Mouse (Mus musculus): ENCODE results near the gene Cenpp. TPM values are rescaled to one million over a fixed set of nuclear protein-coding genes. Genes with fewer than 3 reads are reported as not detected.
A peak's percentile ranks its signal among the peaks of the same experiment; 100 is the strongest.

The Cenpp gene
- polyA plus RNA-seq, 1 experiment from 2014 or later: 10.6 TPM

GRCm38 (mm10) chr13:49430529-49430928 is 222.1 kb downstream of the Cenpp start:
- 90% methylated on average over 4 of the region's 4 CpGs for WGBS
- no peak for ATAC-seq

GRCm38 (mm10) chr13:49428042-49428675 is 224.4 kb downstream of the Cenpp start:
- Histone ChIP-seq H3K4me3 (replicated peaks; ENCODE audit: low read length) (no peak overlapping the region), H3K27me3 (replicated peaks; ENCODE audit: control insufficient read depth, insufficient read depth, low read length) (no peaks in the 10 kb centered on the region), H3K9me3 (ENCODE audit: control insufficient read depth, low read length) (no peaks in the 10 kb centered on the region), H3K27ac (ENCODE audit: low read length) (no peak overlapping the region), H3K36me3 (ENCODE audit: control insufficient read depth, insufficient read depth) (peaks cover 2% of the 10 kb centered on the region), H3K4me1 (replicated peaks; ENCODE audit: control insufficient read depth, insufficient read depth, low read length) (peaks cover 7% of the 10 kb centered on the region), H3K4me2 (ENCODE audit: low read length) (no peak overlapping the region), H3K9ac (replicated peaks; ENCODE audit: low read depth, low read length) (no peak overlapping the region)
- no peak for ATAC-seq
- 91% methylated on average over 1 of the region's 1 CpGs for WGBS

More at GRCm38 (mm10) chr13:49430529-49430928, 222.1 kb downstream of the Cenpp start:
- Histone ChIP-seq H3K36me3 (ENCODE audit: control insufficient read depth, insufficient read depth) (peaks cover 10% of the 10 kb centered on the region), H3K9ac (replicated peaks; ENCODE audit: low read depth, low read length) (no peak overlapping the region), H3K4me3 (replicated peaks; ENCODE audit: low read length) (no peak overlapping the region), H3K9me3 (ENCODE audit: control insufficient read depth, low read length) (no peaks in the 10 kb centered on the region), H3K4me2 (ENCODE audit: low read length) (no peak overlapping the region), H3K27ac (ENCODE audit: low read length) (no peak overlapping the region), H3K27me3 (replicated peaks; ENCODE audit: control insufficient read depth, insufficient read depth, low read length) (no peaks in the 10 kb centered on the region), H3K4me1 (replicated peaks; ENCODE audit: control insufficient read depth, insufficient read depth, low read length) (0 out of 2 replicates have a peak, but pooled peaks cover 3% of the 10 kb centered on the region)

GRCm38 (mm10) chr13:49426736-49427135 is 225.8 kb downstream of the Cenpp start:
- H3K36me3 ChIP-seq (ENCODE audit: control insufficient read depth, insufficient read depth): no peaks in the 10 kb centered on the region
- no peaks in the 10 kb centered on the region for H3K9me3 ChIP-seq (ENCODE audit: control insufficient read depth, low read length)
- H3K27ac ChIP-seq (ENCODE audit: low read length): no peak overlapping the region
- no peaks in the 10 kb centered on the region for H3K27me3 ChIP-seq (replicated peaks; ENCODE audit: control insufficient read depth, insufficient read depth, low read length)
- no peak overlapping the region for H3K4me3 ChIP-seq (replicated peaks; ENCODE audit: low read length)
- H3K4me1 ChIP-seq (replicated peaks; ENCODE audit: control insufficient read depth, insufficient read depth, low read length): peaks cover 21% of the 10 kb centered on the region
- no peak overlapping the region for H3K9ac ChIP-seq (replicated peaks; ENCODE audit: low read depth, low read length)
- ATAC-seq: no peak
- no peak overlapping the region for H3K4me2 ChIP-seq (ENCODE audit: low read length)
- 95% methylated on average over 3 of the region's 3 CpGs for WGBS

- Histone ChIP-seq H3K27ac (ENCODE audit: low read length) (no peak overlapping the region), H3K4me3 (replicated peaks; ENCODE audit: low read length) (peak overlapping the region; percentile 88), H3K36me3 (ENCODE audit: control insufficient read depth, insufficient read depth) (no peaks in the 10 kb centered on the region), H3K27me3 (replicated peaks; ENCODE audit: control insufficient read depth, insufficient read depth, low read length) (no peaks in the 10 kb centered on the region), H3K4me2 (ENCODE audit: low read length) (peak overlapping the region; percentile 98), H3K9me3 (ENCODE audit: control insufficient read depth, low read length) (no peaks in the 10 kb centered on the region), H3K9ac (replicated peaks; ENCODE audit: low read depth, low read length) (peak overlapping the region; percentile 80), H3K4me1 (replicated peaks; ENCODE audit: control insufficient read depth, insufficient read depth, low read length) (peaks cover 29% of the 10 kb centered on the region)
- no peak for ATAC-seq
- WGBS: 33% methylated on average over 4 of the region's 4 CpGs
These were observed 230.6 kb downstream of the Cenpp start for GRCm38 (mm10) chr13:49421959-49422358.

DNA sequence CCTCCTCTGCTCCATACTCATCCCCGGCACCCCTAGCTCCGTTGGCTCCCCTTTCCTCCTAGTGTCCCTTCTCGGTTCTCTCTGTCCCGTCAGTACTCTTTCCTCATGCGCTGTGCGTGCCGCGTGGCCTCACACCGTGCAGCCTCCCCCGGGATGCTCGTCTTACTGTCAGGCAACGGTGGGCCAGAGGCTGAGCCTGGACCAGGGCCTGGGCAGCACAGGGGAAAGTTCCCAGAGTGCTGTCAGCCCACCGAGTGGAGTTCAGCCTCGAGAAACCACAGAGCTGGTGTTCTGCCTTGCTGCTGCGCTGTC is 231.0 kb downstream of the Cenpp start:
- peaks cover 29% of the 10 kb centered on the region for H3K4me1 ChIP-seq (replicated peaks; ENCODE audit: control insufficient read depth, insufficient read depth, low read length)
- H3K9ac ChIP-seq (replicated peaks; ENCODE audit: low read depth, low read length): peak overlapping the region; percentile 80
- H3K9me3 ChIP-seq (ENCODE audit: control insufficient read depth, low read length): no peaks in the 10 kb centered on the region
- no peaks in the 10 kb centered on the region for H3K27me3 ChIP-seq (replicated peaks; ENCODE audit: control insufficient read depth, insufficient read depth, low read length)
- H3K4me3 ChIP-seq (replicated peaks; ENCODE audit: low read length): peak overlapping the region; percentile 88
- ATAC-seq: no peak
- H3K4me2 ChIP-seq (ENCODE audit: low read length): peak overlapping the region; percentile 98
- H3K36me3 ChIP-seq (ENCODE audit: control insufficient read depth, insufficient read depth): no peaks in the 10 kb centered on the region
- under 1% methylated on average over 15 of the region's 15 CpGs for WGBS
- H3K27ac ChIP-seq (ENCODE audit: low read length): peak overlapping the region; percentile 75

GRCm38 (mm10) chr13:49420754-49421605 is 231.6 kb downstream of the Cenpp start, which contains the start of gene Ippk:
TSS of gene Ippk (plus strand) at chr13:49421249.
- peak within 1 kb of the TSS; percentile 79 for H3K27ac ChIP-seq (ENCODE audit: low read length)
- H3K27me3 ChIP-seq (replicated peaks; ENCODE audit: control insufficient read depth, insufficient read depth, low read length): no peaks in the 10 kb centered on the region
- no peaks in the 10 kb centered on the region for H3K36me3 ChIP-seq (ENCODE audit: control insufficient read depth, insufficient read depth)
- H3K4me2 ChIP-seq (ENCODE audit: low read length): peak within 1 kb of the TSS; percentile 98
- peaks cover 29% of the 10 kb centered on the region for H3K4me1 ChIP-seq (replicated peaks; ENCODE audit: control insufficient read depth, insufficient read depth, low read length)
- H3K9me3 ChIP-seq (ENCODE audit: control insufficient read depth, low read length): no peaks in the 10 kb centered on the region
- H3K4me3 ChIP-seq (replicated peaks; ENCODE audit: low read length): peak within 1 kb of the TSS; percentile 88
- H3K9ac ChIP-seq (replicated peaks; ENCODE audit: low read depth, low read length): peak within 1 kb of the TSS; percentile 83
- WGBS: under 1% methylated on average over 65 of the region's 69 CpGs
- peak; percentile 99 for ATAC-seq

Other genes starting within 250 kb of the Cenpp start
- 16.9 and 17.3 TPM in 2 replicates for gene Ippk, start 231.5 kb downstream of the Cenpp start, polyA plus RNA-seq (2015; fragmentation: Nextera tagmentation; extraction: Ambion mirVana)
- gene Tes3-ps, start 159.5 kb downstream of the Cenpp start, polyA plus RNA-seq (2015; fragmentation: Nextera tagmentation; extraction: Ambion mirVana): 0.58 and 0.61 TPM in 2 replicates
- 1.5 and 1.6 TPM in 2 replicates for gene Ecm2, start 148.0 kb downstream of the Cenpp start, polyA plus RNA-seq (2015; fragmentation: Nextera tagmentation; extraction: Ambion mirVana)
- gene Aspn, start 108.3 kb downstream of the Cenpp start, polyA plus RNA-seq (2015; fragmentation: Nextera tagmentation; extraction: Ambion mirVana): 0.63 and 3.6 TPM in 2 replicates
- 0.80 and 1.4 TPM in 2 replicates for gene Omd, start 70.3 kb downstream of the Cenpp start, polyA plus RNA-seq (2015; fragmentation: Nextera tagmentation; extraction: Ambion mirVana)
- gene Ogn, start 44.7 kb downstream of the Cenpp start, polyA plus RNA-seq (2015; fragmentation: Nextera tagmentation; extraction: Ambion mirVana): 9.7 and 18.8 TPM in 2 replicates
- 24.4 and 25.2 TPM in 2 replicates for gene Nol8, start 293 bp upstream of the Cenpp start, polyA plus RNA-seq (2015; fragmentation: Nextera tagmentation; extraction: Ambion mirVana)
- gene Iars, start 29.3 kb upstream of the Cenpp start, polyA plus RNA-seq (2015; fragmentation: Nextera tagmentation; extraction: Ambion mirVana): 63.9 and 64.3 TPM in 2 replicates
- not detected in 2 replicates for gene Gm30302, start 146.2 kb upstream of the Cenpp start, polyA plus RNA-seq (2015; fragmentation: Nextera tagmentation; extraction: Ambion mirVana)